Mouse (Mus musculus) bone marrow, adult 2 months (tissue): ENCODE measurements around the gene Med17.

Source experiments
- CTCF ChIP-seq: fragments of 200-500 bp; IDR thresholded peaks from 2 replicates; pipeline ENCODE4 v1.5.1; 2011; ENCODE audit warnings: low read length, control low read depth; ENCODE audit not compliant: control insufficient read depth, insufficient read depth
- POLR2A ChIP-seq: fragments of 200-500 bp; IDR thresholded peaks from 2 replicates; pipeline ENCODE4 v1.6.1; 2011; ENCODE audit warnings: low read depth, mild to moderate bottlenecking, control low read depth, low read length, borderline replicate concordance; ENCODE audit not compliant: control insufficient read depth

- TF ChIP-seq CTCF (no peak), POLR2A (no peak)
Measured at GRCm38 (mm10) chr9:15273981-15274380, 5.8 kb downstream of the Med17 start.
